Mouse (Mus musculus): ENCODE data around the gene Pga5. TPM values are rescaled to one million over a fixed set of nuclear protein-coding genes. Genes with fewer than 3 reads are reported as not detected.

Gene Pga5
- polyA plus RNA-seq, 1 experiment from 2014 or later, result not detected

DNA sequence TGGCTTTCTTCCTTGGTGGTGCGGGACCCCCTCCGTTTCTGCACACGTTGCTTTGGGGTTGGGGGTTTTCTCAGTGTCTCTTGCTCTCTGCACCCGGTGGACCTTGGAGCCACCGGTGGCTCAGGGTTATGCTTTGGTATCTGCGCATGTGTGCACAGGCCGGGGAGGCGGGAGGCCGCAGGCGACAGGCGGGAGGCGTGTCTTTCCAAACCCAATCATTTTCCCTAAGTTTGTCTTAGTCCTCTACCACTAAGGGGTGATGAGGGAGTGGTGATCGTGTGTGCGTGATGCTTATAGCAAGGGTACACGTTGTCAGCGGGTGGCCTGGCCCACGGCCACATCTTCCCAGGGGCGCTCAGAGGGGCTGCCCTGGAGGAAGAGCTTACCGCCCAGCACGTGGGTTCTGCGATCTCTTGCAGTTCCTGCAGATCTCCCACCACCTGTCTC lies 43.0 kb downstream of the Pga5 start:
- Histone ChIP-seq H3K4me2 (peak overlapping the region; percentile 93), H3K9me3 (no peaks in the 10 kb centered on the region), H3K4me1 (replicated peaks) (peaks cover 11% of the 10 kb centered on the region), H3K9ac (replicated peaks) (peak overlapping the region; percentile 63; the same call in 1 of the 2 replicates), H3K27me3 (no peaks in the 10 kb centered on the region), H3K4me3 (replicated peaks) (peak overlapping the region; percentile 46), H3K36me3 (peaks cover 20% of the 10 kb centered on the region), H3K27ac (peak overlapping the region; percentile 56)
- ATAC-seq (ENCODE audit: insufficient number of reproducible peaks, insufficient read depth, low FRiP score, low TSS enrichment, low read depth), result peak; percentile 75
- 5% methylated on average over 21 of the region's 21 CpGs for WGBS

DNA sequence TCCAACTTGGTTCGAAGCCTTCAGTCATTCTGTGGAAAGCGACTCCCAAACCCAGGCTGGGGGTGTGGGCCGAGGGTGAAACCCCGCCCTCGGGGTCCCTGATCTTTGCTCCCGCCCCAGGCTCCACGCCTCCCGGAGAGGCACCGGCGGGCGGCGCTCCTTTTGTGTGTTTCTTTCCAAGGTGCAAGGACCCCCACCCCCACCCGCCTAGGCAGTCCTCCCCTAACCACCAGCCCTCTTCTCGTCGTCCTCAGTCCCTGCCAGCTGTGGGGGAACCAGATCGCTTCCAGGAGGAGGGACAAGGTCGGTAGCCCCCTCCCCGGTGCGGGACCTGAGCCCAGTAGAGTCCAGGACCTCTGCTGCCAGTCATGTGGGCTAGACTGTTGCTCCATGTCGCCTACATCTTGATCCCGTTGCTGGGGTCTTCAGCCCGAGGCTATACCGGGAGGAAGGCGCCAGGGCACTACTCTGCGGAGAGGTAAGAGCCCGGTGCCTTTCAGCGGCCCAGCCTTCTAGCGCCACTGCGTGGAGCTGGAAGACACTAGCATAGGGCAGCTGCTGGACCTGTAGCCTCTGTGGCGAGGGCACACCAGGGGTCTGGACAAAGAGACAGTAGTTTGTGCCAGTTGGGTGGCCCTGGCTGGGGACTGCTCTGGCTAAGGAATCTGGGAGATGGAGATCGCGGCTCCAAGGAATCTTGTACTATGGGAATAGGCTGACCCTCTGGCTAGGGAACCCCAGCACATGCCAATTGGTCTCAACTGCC lies 43.6 kb downstream of the Pga5 start, which contains the start of gene Vwce:
Vwce (plus strand) TSS at position 108 of the 766 bp plus-strand sequence.
- WGBS, result 1% methylated on average over 32 of the region's 32 CpGs
- peaks cover 11% of the 10 kb centered on the region for H3K4me1 ChIP-seq (replicated peaks)
- H3K36me3 ChIP-seq, result peaks cover 26% of the 10 kb centered on the region
- peak within 1 kb of the TSS; percentile 56 for H3K27ac ChIP-seq
- H3K4me2 ChIP-seq, result peak within 1 kb of the TSS; percentile 93
- peak within 1 kb of the TSS; percentile 46 for H3K4me3 ChIP-seq (replicated peaks)
- H3K27me3 ChIP-seq, result no peaks in the 10 kb centered on the region
- H3K9ac ChIP-seq (replicated peaks), result peak within 1 kb of the TSS; percentile 63
- ATAC-seq (ENCODE audit: insufficient number of reproducible peaks, insufficient read depth, low FRiP score, low TSS enrichment, low read depth), result peak; percentile 81
- H3K9me3 ChIP-seq, result no peaks in the 10 kb centered on the region

Other genes starting within 250 kb of the Pga5 start
- 0.10 and 0.26 TPM in 2 replicates for gene Lrrc10b, start 220.6 kb downstream of the Pga5 start, polyA plus RNA-seq (2016; fragmentation: Nextera tagmentation; extraction: Ambion mirVana)
- gene Ppp1r32, start 195.1 kb downstream of the Pga5 start, polyA plus RNA-seq (2016; fragmentation: Nextera tagmentation; extraction: Ambion mirVana), result not detected in 2 replicates
- gene Cpsf7, start 152.8 kb downstream of the Pga5 start, polyA plus RNA-seq (2016; fragmentation: Nextera tagmentation; extraction: Ambion mirVana), result 49.1 and 54.9 TPM in 2 replicates
- 59.3 and 60.7 TPM in 2 replicates for gene Sdhaf2, start 151.9 kb downstream of the Pga5 start, polyA plus RNA-seq (2016; fragmentation: Nextera tagmentation; extraction: Ambion mirVana)
- gene Tmem216, start 121.8 kb downstream of the Pga5 start, polyA plus RNA-seq (2016; fragmentation: Nextera tagmentation; extraction: Ambion mirVana), result 63.1 and 69.0 TPM in 2 replicates
- gene Cyb561a3, start 100.9 kb downstream of the Pga5 start, polyA plus RNA-seq (2016; fragmentation: Nextera tagmentation; extraction: Ambion mirVana), result 17.0 and 18.0 TPM in 2 replicates
- 38.9 and 43.3 TPM in 2 replicates for gene Tmem138, start 100.7 kb downstream of the Pga5 start, polyA plus RNA-seq (2016; fragmentation: Nextera tagmentation; extraction: Ambion mirVana)
- 467 and 486 TPM in 2 replicates for gene Ddb1, start 72.7 kb downstream of the Pga5 start, polyA plus RNA-seq (2016; fragmentation: Nextera tagmentation; extraction: Ambion mirVana)
- 17.4 and 18.2 TPM in 2 replicates for gene Tkfc, start 72.4 kb downstream of the Pga5 start, polyA plus RNA-seq (2016; fragmentation: Nextera tagmentation; extraction: Ambion mirVana)
- gene Vwce, start 43.9 kb downstream of the Pga5 start, polyA plus RNA-seq (2016; fragmentation: Nextera tagmentation; extraction: Ambion mirVana), result 2.9 and 3.5 TPM in 2 replicates
- 27.6 and 33.4 TPM in 2 replicates for gene Vps37c, start 10.7 kb upstream of the Pga5 start, polyA plus RNA-seq (2016; fragmentation: Nextera tagmentation; extraction: Ambion mirVana)
- 0.10 and 0.18 TPM in 2 replicates for gene Cd5, start 60.9 kb upstream of the Pga5 start, polyA plus RNA-seq (2016; fragmentation: Nextera tagmentation; extraction: Ambion mirVana)
- not detected in 2 replicates for gene Cd6, start 152.0 kb upstream of the Pga5 start, polyA plus RNA-seq (2016; fragmentation: Nextera tagmentation; extraction: Ambion mirVana)
- gene Slc15a3, start 161.7 kb upstream of the Pga5 start, polyA plus RNA-seq (2016; fragmentation: Nextera tagmentation; extraction: Ambion mirVana), result 0.23 and 0.44 TPM in 2 replicates
- gene Tmem132a, start 191.9 kb upstream of the Pga5 start, polyA plus RNA-seq (2016; fragmentation: Nextera tagmentation; extraction: Ambion mirVana), result 137 and 142 TPM in 2 replicates
- 68.7 and 73.7 TPM in 2 replicates for gene Tmem109, start 203.9 kb upstream of the Pga5 start, polyA plus RNA-seq (2016; fragmentation: Nextera tagmentation; extraction: Ambion mirVana)
- gene Prpf19, start 217.2 kb upstream of the Pga5 start, polyA plus RNA-seq (2016; fragmentation: Nextera tagmentation; extraction: Ambion mirVana), result 44.9 and 50.3 TPM in 2 replicates
- not detected in 2 replicates for gene Zp1, start 242.6 kb upstream of the Pga5 start, polyA plus RNA-seq (2016; fragmentation: Nextera tagmentation; extraction: Ambion mirVana)

All from limb, embryonic 12.5 days (tissue).